ENCODE assay signal across 8 mouse cellular contexts in genomic region chr5:136790570-136791196, GRCm38 (mm10).
DNase-seq lines count a peak whose midpoint lies in the region; ATAC-seq lines count a peak whose summit lies in the region.

No protein-coding gene starts in this region.

- H3K4me1 ChIP-seq in hindbrain, embryonic 15.5 days (replicated peaks), result 0 out of 2 replicates have a peak, but pooled peaks cover 5% of the 10 kb centered on the region

- no peak overlapping the region for H3K9ac ChIP-seq in hindbrain, embryonic 15.5 days

- DNase-seq in T-cell, adult 2 months (ENCODE audit: low spot score), result peak; percentile 75
- peak; percentile 92 to 96 for DNase-seq in cerebellum, postnatal 14 days
- peak; percentile 96 to 98 for DNase-seq in frontal cortex, postnatal 25 days (ENCODE audit: low spot score in 2 of 2)
- peak; percentile 87 to 88 for DNase-seq in layer of hippocampus, postnatal 36 days
- DNase-seq in right cerebral cortex, postnatal 10 days (ENCODE audit: low spot score in 2 of 2), result peak; percentile 93
- DNase-seq in urinary bladder, postnatal 14 days (ENCODE audit: low spot score), result peak; percentile 89

- H3K27ac ChIP-seq in hindbrain, embryonic 15.5 days (replicated peaks), result 0 out of 2 replicates have a peak overlapping the region, but pooled peaks have one; percentile 36

- no peaks in the 10 kb centered on the region for H3K27me3 ChIP-seq in hindbrain, embryonic 15.5 days

- H3K36me3 ChIP-seq in hindbrain, embryonic 15.5 days, result no peaks in the 10 kb centered on the region

- ATAC-seq in hindbrain, embryonic 15.5 days (ENCODE audit: low FRiP score, low read depth), result peak; percentile 91
- ATAC-seq in megakaryocyte, adult 5-6 weeks (ENCODE audit: poor library complexity, severe bottlenecking), result peak; percentile 72

- no peaks in the 10 kb centered on the region for H3K9me3 ChIP-seq in hindbrain, embryonic 15.5 days

- 18% methylated on average over 11 of the region's 11 CpGs for WGBS in hindbrain, embryonic 15.5 days

- H3K4me2 ChIP-seq in hindbrain, embryonic 15.5 days, result 0 out of 2 replicates have a peak overlapping the region, but pooled peaks have one; percentile 20

- H3K4me3 ChIP-seq in hindbrain, embryonic 15.5 days, result no peak overlapping the region
